8 mouse cellular contexts compared by ENCODE assay signal in the genomic region with DNA sequence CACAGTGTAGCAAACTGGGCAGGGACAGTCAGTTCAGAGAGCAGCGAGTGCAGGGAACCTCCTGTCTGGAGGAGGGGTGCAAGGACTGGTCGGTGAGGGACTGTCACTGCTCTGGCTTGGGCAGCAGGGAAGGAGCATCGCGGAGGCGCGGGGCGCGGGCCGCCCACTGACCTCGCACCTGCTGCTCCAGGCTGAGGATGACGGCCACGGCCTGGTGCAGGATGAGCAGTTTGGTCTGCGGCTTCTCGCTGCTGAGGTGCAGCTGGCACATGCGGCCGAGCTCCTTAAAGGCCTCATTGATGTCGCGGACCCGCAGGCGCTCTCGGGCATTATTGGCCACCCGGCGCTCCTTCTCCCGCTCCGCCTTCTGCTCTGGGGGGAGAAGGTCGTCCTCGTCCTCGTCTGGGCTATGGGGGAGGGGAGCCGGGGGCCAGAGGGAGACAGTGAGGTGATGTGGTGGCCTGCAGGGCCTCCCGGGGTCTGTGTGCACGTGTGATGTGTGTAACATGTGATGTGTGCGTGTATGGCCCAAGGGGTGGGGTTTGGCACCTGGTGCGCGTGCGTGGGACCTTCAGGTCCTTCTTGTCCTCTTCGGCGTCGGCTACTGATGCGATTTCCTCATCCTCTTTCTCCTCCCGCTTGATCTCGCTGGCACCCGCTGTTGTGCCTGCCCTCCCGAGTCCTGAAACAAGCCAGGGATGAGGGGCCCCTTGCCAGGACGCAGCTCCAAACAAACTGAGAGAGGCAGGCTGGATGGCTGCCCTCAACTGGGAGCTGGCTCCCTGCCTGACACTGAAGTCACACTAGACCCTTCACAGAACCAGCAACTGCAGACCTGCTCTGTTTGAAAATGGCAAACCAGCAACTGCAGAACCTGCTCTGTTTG. TPM values are rescaled to one million over a fixed set of nuclear protein-coding genes. Genes with fewer than 3 reads are reported as not detected.
DNase-seq lines count a peak whose midpoint lies in the region; ATAC-seq lines count a peak whose summit lies in the region.

No protein-coding gene starts in this region.

- 0 out of 2 replicates have a peak overlapping the region, but pooled peaks have one; percentile 22 for H3K27ac ChIP-seq in midbrain, embryonic 12.5 days (replicated peaks)
- no peak overlapping the region for H3K27ac ChIP-seq in midbrain, embryonic 14.5 days (replicated peaks; ENCODE audit: low read depth, low read length)
- H3K27ac ChIP-seq in heart, embryonic 13.5 days (replicated peaks): no peak overlapping the region

- peaks cover 89% of the 10 kb centered on the region for H3K36me3 ChIP-seq in midbrain, embryonic 12.5 days
- peaks cover 85% of the 10 kb centered on the region for H3K36me3 ChIP-seq in midbrain, embryonic 14.5 days (ENCODE audit: control insufficient read depth, insufficient read depth, low read length)
- peaks cover 95% of the 10 kb centered on the region for H3K36me3 ChIP-seq in heart, embryonic 13.5 days

- 0 out of 2 replicates have a peak overlapping the region, but pooled peaks have one; percentile 17 for H3K9ac ChIP-seq in midbrain, embryonic 12.5 days (replicated peaks)
- no peak overlapping the region for H3K9ac ChIP-seq in midbrain, embryonic 14.5 days (replicated peaks; ENCODE audit: low read length)
- H3K9ac ChIP-seq in heart, embryonic 13.5 days: 0 out of 2 replicates have a peak overlapping the region, but pooled peaks have one; percentile 7

- no peak for DNase-seq in midbrain, embryonic 14.5 days
- DNase-seq in cerebellum, adult 9-10 months: peak; percentile 90
- DNase-seq in left cerebral cortex, adult 18-20 months (ENCODE audit: low spot score in 2 of 2): peak; percentile 57 to 61
- DNase-seq in right cerebral cortex, postnatal 4 days: peak; percentile 79
- no peak for DNase-seq in thymus, adult 18-20 months
- DNase-seq in thymus, postnatal 14 days: no peak

- H3K27me3 ChIP-seq in midbrain, embryonic 12.5 days: no peaks in the 10 kb centered on the region
- no peaks in the 10 kb centered on the region for H3K27me3 ChIP-seq in midbrain, embryonic 14.5 days (ENCODE audit: control insufficient read depth, insufficient read depth, low read length)
- no peaks in the 10 kb centered on the region for H3K27me3 ChIP-seq in heart, embryonic 13.5 days (replicated peaks)

- ATAC-seq in midbrain, embryonic 12.5 days (ENCODE audit: low FRiP score, low read depth): peak; percentile 14; the same call in 1 of the 2 replicates
- ATAC-seq in midbrain, embryonic 14.5 days (ENCODE audit: low FRiP score, low TSS enrichment): no peak
- ATAC-seq in heart, embryonic 13.5 days (ENCODE audit: extremely low read depth, insufficient number of reproducible peaks, low FRiP score, low TSS enrichment): no peak

- no peak overlapping the region for H3K4me2 ChIP-seq in midbrain, embryonic 12.5 days (replicated peaks)
- H3K4me2 ChIP-seq in midbrain, embryonic 14.5 days (ENCODE audit: low read length): no peak overlapping the region
- no peak overlapping the region for H3K4me2 ChIP-seq in heart, embryonic 13.5 days

- H3K9me3 ChIP-seq in midbrain, embryonic 12.5 days: no peaks in the 10 kb centered on the region
- H3K9me3 ChIP-seq in midbrain, embryonic 14.5 days (ENCODE audit: control insufficient read depth, low read length): no peaks in the 10 kb centered on the region
- H3K9me3 ChIP-seq in heart, embryonic 13.5 days: no peaks in the 10 kb centered on the region

- no peak overlapping the region for H3K4me3 ChIP-seq in midbrain, embryonic 12.5 days
- H3K4me3 ChIP-seq in midbrain, embryonic 14.5 days (replicated peaks; ENCODE audit: low read depth, low read length): no peak overlapping the region
- H3K4me3 ChIP-seq in heart, embryonic 13.5 days: no peak overlapping the region

- H3K4me1 ChIP-seq in midbrain, embryonic 12.5 days: 0 out of 2 replicates have a peak, but pooled peaks cover 1% of the 10 kb centered on the region
- no peaks in the 10 kb centered on the region for H3K4me1 ChIP-seq in midbrain, embryonic 14.5 days (ENCODE audit: control insufficient read depth, insufficient read depth, low read length)
- H3K4me1 ChIP-seq in heart, embryonic 13.5 days: peaks cover under 1% of the 10 kb centered on the region; the same call in 1 of the 2 replicates

- WGBS in midbrain, embryonic 12.5 days: 90% methylated on average over 44 of the region's 44 CpGs
- WGBS in midbrain, embryonic 14.5 days: 83% methylated on average over 44 of the region's 44 CpGs
- WGBS in heart, embryonic 13.5 days: 88% methylated on average over 44 of the region's 44 CpGs

RNA-seq across cellular contexts. Expression of a gene that starts 6.3 kb away (rescaled TPM):
- 398 and 414 TPM in 2 replicates for polyA plus RNA-seq in midbrain, embryonic 12.5 days (2016; fragmentation: Nextera tagmentation; extraction: Ambion mirVana)
- 532 and 742 TPM in 2 replicates for polyA plus RNA-seq in midbrain, embryonic 14.5 days (2014; fragmentation: Nextera tagmentation; extraction: Ambion mirVana)
- polyA plus RNA-seq in heart, embryonic 13.5 days (2015; fragmentation: Nextera tagmentation; extraction: Ambion mirVana): 1,246 and 1,505 TPM in 2 replicates
- 100 to 1,000 TPM; 383 to 388 TPM for total RNA-seq in left cerebral cortex, adult 18-20 months (2021)

RNA-seq across cellular contexts. Expression of a gene that starts 13.5 kb away (rescaled TPM):
- 288 and 314 TPM in 2 replicates for polyA plus RNA-seq in midbrain, embryonic 12.5 days (2016; fragmentation: Nextera tagmentation; extraction: Ambion mirVana)
- polyA plus RNA-seq in midbrain, embryonic 14.5 days (2014; fragmentation: Nextera tagmentation; extraction: Ambion mirVana): 166 and 208 TPM in 2 replicates
- polyA plus RNA-seq in heart, embryonic 13.5 days (2015; fragmentation: Nextera tagmentation; extraction: Ambion mirVana): 170 and 182 TPM in 2 replicates
- 100 to 1,000 TPM; 143 to 166 TPM for total RNA-seq in left cerebral cortex, adult 18-20 months (2021)

RNA-seq across cellular contexts. Expression of a gene that starts 20.5 kb away (rescaled TPM):
- polyA plus RNA-seq in midbrain, embryonic 12.5 days (2016; fragmentation: Nextera tagmentation; extraction: Ambion mirVana): 185 and 191 TPM in 2 replicates
- 49.8 and 60.4 TPM in 2 replicates for polyA plus RNA-seq in midbrain, embryonic 14.5 days (2014; fragmentation: Nextera tagmentation; extraction: Ambion mirVana)
- polyA plus RNA-seq in heart, embryonic 13.5 days (2015; fragmentation: Nextera tagmentation; extraction: Ambion mirVana): 55.9 and 57.6 TPM in 2 replicates
- total RNA-seq in left cerebral cortex, adult 18-20 months (2021): 10 to 100 TPM; 25.4 to 29.8 TPM

RNA-seq across cellular contexts. Expression of a gene that starts 25.4 kb away (rescaled TPM):
- 18.4 and 19.7 TPM in 2 replicates for polyA plus RNA-seq in midbrain, embryonic 12.5 days (2016; fragmentation: Nextera tagmentation; extraction: Ambion mirVana)
- 17.3 and 28.2 TPM in 2 replicates for polyA plus RNA-seq in midbrain, embryonic 14.5 days (2014; fragmentation: Nextera tagmentation; extraction: Ambion mirVana)
- polyA plus RNA-seq in heart, embryonic 13.5 days (2015; fragmentation: Nextera tagmentation; extraction: Ambion mirVana): 3.8 and 4.5 TPM in 2 replicates
- 10 to 100 TPM; 20.1 to 20.7 TPM for total RNA-seq in left cerebral cortex, adult 18-20 months (2021)

RNA-seq across cellular contexts. Expression of a gene that starts 56.6 kb away (rescaled TPM):
- polyA plus RNA-seq in midbrain, embryonic 12.5 days (2016; fragmentation: Nextera tagmentation; extraction: Ambion mirVana): 0.31 and 0.52 TPM in 2 replicates
- polyA plus RNA-seq in midbrain, embryonic 14.5 days (2014; fragmentation: Nextera tagmentation; extraction: Ambion mirVana): 2.9 and 3.2 TPM in 2 replicates
- polyA plus RNA-seq in heart, embryonic 13.5 days (2015; fragmentation: Nextera tagmentation; extraction: Ambion mirVana): not detected in 2 replicates
- total RNA-seq in left cerebral cortex, adult 18-20 months (2021): 10 to 100 TPM; 25.8 to 34.6 TPM

Comparison
In these comparisons a context has a peak if more than half of its experiments do, and no peak if none do; other contexts are left out.
1. DNase-seq: peak in cerebellum, adult 9-10 months (single experiment), left cerebral cortex, adult 18-20 months (2 of 2) and right cerebral cortex, postnatal 4 days (single experiment); none in midbrain, embryonic 14.5 days (single experiment), thymus, adult 18-20 months (0 of 2) and thymus, postnatal 14 days (single experiment).